Mouse (Mus musculus) MEL (cell line): ENCODE measurements around the gene Rapgef4. TPM values are rescaled to one million over a fixed set of nuclear protein-coding genes. Genes with fewer than 3 reads are reported as not detected.

Experiments used
- DNase-seq: peaks from one replicate; pipeline ENCODE4 v3.0.0; 2011; ENCODE audit warnings: low read depth, low spot score
- H3K27ac ChIP-seq: 2 replicates; pipeline ENCODE4 v1.5.1; 2012; ENCODE audit warnings: low read depth, mild to moderate bottlenecking, control low read depth, low read length, moderate library complexity; ENCODE audit not compliant: control insufficient read depth
- H3K27me3 ChIP-seq, 2 experiments: fragments of 150-350 bp in 1 of 2; sonication (generic) in 1 of 2; 2 replicates each; pipeline ENCODE4 v1.6.1; 2012; ENCODE audit warnings: low read length in 2 of 2, mild to moderate bottlenecking in 2 of 2, improper control_type of control experiment in 1 of 2, moderate library complexity in 1 of 2; ENCODE audit not compliant: insufficient read depth in 2 of 2, control insufficient read depth in 1 of 2
- H3K36me3 ChIP-seq, 2 experiments: 2 replicates each; pipeline ENCODE4 v1.6.1; 2012 to 2014; ENCODE audit warnings: low read length in 2 of 2, improper control_type of control experiment in 1 of 2, inconsistent platforms in 1 of 2, mild to moderate bottlenecking in 1 of 2; ENCODE audit not compliant: insufficient read depth in 2 of 2, control insufficient read depth in 1 of 2
- H3K4me1 ChIP-seq, 2 experiments: fragments of 150-350 bp in 1 of 2; sonication (generic) in 1 of 2; 2 replicates each; pipeline ENCODE4 v1.6.1; 2012; ENCODE audit warnings: low read length in 2 of 2, improper control_type of control experiment in 1 of 2, mild to moderate bottlenecking in 1 of 2; ENCODE audit not compliant: insufficient read depth in 2 of 2, control insufficient read depth in 1 of 2
- H3K4me3 ChIP-seq, 2 experiments: fragments of 150-350 bp in 1 of 2; sonication (generic) in 1 of 2; 2 replicates each; pipeline ENCODE4 v1.5.1; 2012; ENCODE audit warnings: low read depth in 2 of 2, low read length in 2 of 2, mild to moderate bottlenecking in 2 of 2, moderate library complexity in 2 of 2, control low read depth in 1 of 2, improper control_type of control experiment in 1 of 2; ENCODE audit not compliant: control insufficient read depth in 1 of 2, insufficient read depth in 1 of 2
- H3K79me2 ChIP-seq: 2 replicates; pipeline ENCODE4 v1.6.1; 2012; ENCODE audit warnings: mild to moderate bottlenecking, low read length, moderate library complexity; ENCODE audit not compliant: control insufficient read depth, poor library complexity, insufficient read depth
- H3K9ac ChIP-seq: 2 replicates; pipeline ENCODE4 v1.6.1; 2012; ENCODE audit warnings: low read depth, mild to moderate bottlenecking, control low read depth, low read length, moderate library complexity; ENCODE audit not compliant: control insufficient read depth, poor library complexity, severe bottlenecking
- H3K9me3 ChIP-seq: fragments of 150-350 bp; sonication (generic); replicated peaks from 2 replicates; pipeline ENCODE4 v1.6.1; 2012; ENCODE audit warnings: mild to moderate bottlenecking, low read length, improper control_type of control experiment, moderate library complexity; ENCODE audit not compliant: insufficient read depth
- BHLHE40 ChIP-seq: IDR thresholded peaks from 2 replicates; pipeline ENCODE4 v1.6.1; 2012; ENCODE audit warnings: low read depth, mild to moderate bottlenecking, inconsistent platforms, low read length, improper control_type of control experiment, borderline replicate concordance
- ETS1 ChIP-seq: IDR thresholded peaks from 2 replicates; pipeline ENCODE4 v1.6.1; 2012; ENCODE audit warnings: low read depth, mild to moderate bottlenecking, inconsistent platforms, low read length, improper control_type of control experiment, moderate library complexity
- GABPA ChIP-seq: IDR thresholded peaks from 2 replicates; pipeline ENCODE4 v1.6.1; 2012; ENCODE audit warnings: low read depth, mild to moderate bottlenecking, inconsistent platforms, low read length, improper control_type of control experiment, moderate library complexity
- GATA1 ChIP-seq: IDR thresholded peaks from 2 replicates; pipeline ENCODE4 v1.6.1; 2011; ENCODE audit warnings: low read depth, low read length, improper control_type of control experiment
- HCFC1 ChIP-seq: IDR thresholded peaks from 2 replicates; pipeline ENCODE4 v1.6.1; 2012; ENCODE audit warnings: low read depth, mild to moderate bottlenecking, inconsistent platforms, low read length, improper control_type of control experiment, moderate library complexity
- JUND ChIP-seq: IDR thresholded peaks from 2 replicates; pipeline ENCODE4 v1.6.1; 2011; ENCODE audit warnings: low read depth, mild to moderate bottlenecking, improper control_type of control experiment, low read length
- KAT2A ChIP-seq: conservative IDR thresholded peaks from 2 replicates; pipeline ENCODE4 v1.6.1; 2012; ENCODE audit warnings: low read depth, low read length, improper control_type of control experiment, inconsistent platforms
- MYB ChIP-seq: IDR thresholded peaks from 2 replicates; pipeline ENCODE4 v1.6.1; 2011; ENCODE audit warnings: mild to moderate bottlenecking, low read depth, low read length, improper control_type of control experiment
- NRF1 ChIP-seq: IDR thresholded peaks from 2 replicates; pipeline ENCODE4 v1.6.1; 2014; ENCODE audit warnings: low read depth, mild to moderate bottlenecking, inconsistent platforms, low read length, improper control_type of control experiment, moderate library complexity; ENCODE audit not compliant: poor library complexity, insufficient read depth, severe bottlenecking
- POLR2AphosphoS5 ChIP-seq: IDR thresholded peaks from 2 replicates; pipeline ENCODE4 v1.6.1; 2012; ENCODE audit warnings: low read depth, borderline replicate concordance, mild to moderate bottlenecking, inconsistent platforms, low read length, moderate library complexity, mixed read lengths
- TAL1 ChIP-seq: IDR thresholded peaks from 2 replicates; pipeline ENCODE4 v1.6.1; 2012; ENCODE audit warnings: mild to moderate bottlenecking, inconsistent platforms, low read length, moderate library complexity, mixed read lengths
- TBP ChIP-seq: IDR thresholded peaks from 2 replicates; pipeline ENCODE4 v1.8.0; 2011; ENCODE audit warnings: low read depth, low read length, improper control_type of control experiment
- USF2 ChIP-seq, 2 experiments: IDR thresholded peaks; 2 replicates each; pipeline ENCODE4 v1.6.1; 2011 to 2012; ENCODE audit warnings: improper control_type of control experiment in 2 of 2, low read length in 2 of 2, borderline replicate concordance in 1 of 2, inconsistent platforms in 1 of 2, low read depth in 1 of 2, mild to moderate bottlenecking in 1 of 2; ENCODE audit not compliant: insufficient read depth in 1 of 2
- ZC3H11A ChIP-seq: IDR thresholded peaks from 2 replicates; pipeline ENCODE4 v1.6.1; 2012; ENCODE audit warnings: low read depth, mild to moderate bottlenecking, inconsistent platforms, low read length, improper control_type of control experiment
- ZKSCAN1 ChIP-seq: IDR thresholded peaks from 2 replicates; pipeline ENCODE4 v1.6.1; 2012; ENCODE audit warnings: low read depth, mild to moderate bottlenecking, inconsistent platforms, low read length, improper control_type of control experiment, moderate library complexity
- polyA plus RNA-seq, 2 experiments: library from polyadenylated mRNA; stranded (reverse) in 1 of 2; unstranded in 1 of 2; fragments of >175 nt in 1 of 2; fragments of >200 nt in 1 of 2; gene quantifications; 2 replicates each; pipeline versions ENCODE4 v1.2.1 to v1.2.4; 2012; ENCODE audit warnings: low replicate concordance in 2 of 2, low read depth in 1 of 2; ENCODE audit not compliant: insufficient read length in 2 of 2, insufficient read depth in 1 of 2, missing spikeins in 1 of 2
- total RNA-seq: library from RNA; depleted of rRNA; stranded (reverse); fragments of 300-350 nt; gene quantifications from 2 replicates; pipeline ENCODE4 v1.2.3, GENCODE M21; 2012

Rapgef4 gene
- total and polyA plus RNA-seq, 3 experiments, result not detected

DNA sequence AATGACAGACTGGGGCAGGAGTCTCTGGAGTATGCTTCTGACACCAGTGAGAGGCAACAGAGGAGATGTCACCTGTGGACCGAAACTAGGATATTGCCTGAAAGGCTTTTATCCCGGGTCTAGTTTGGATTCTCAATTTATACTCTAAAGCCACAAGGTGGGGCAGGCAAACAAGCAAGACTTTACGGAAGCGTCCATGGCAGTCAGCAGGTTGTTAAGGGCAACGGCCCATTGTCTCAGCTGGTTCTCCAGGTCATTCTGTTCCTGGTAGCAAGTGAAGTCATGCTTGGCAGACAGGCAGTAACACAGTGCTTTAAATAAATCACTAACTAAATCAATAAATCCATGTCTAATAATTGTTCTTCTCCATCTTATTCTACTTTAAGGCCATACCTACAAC, 24.6 kb upstream of the Rapgef4 start:
- no peak overlapping the region for H3K27ac ChIP-seq
- no peak for DNase-seq
- no peaks in the 10 kb centered on the region for H3K36me3 ChIP-seq
- H3K4me3 ChIP-seq, result no peak overlapping the region
- no peaks in the 10 kb centered on the region for H3K4me1 ChIP-seq
- H3K79me2 ChIP-seq, result no peaks in the 10 kb centered on the region
- peaks cover 0 to 2% of the 10 kb centered on the region in 2 experiments; a peak in 2 of 4 replicates for H3K27me3 ChIP-seq
- H3K9ac ChIP-seq, result no peak overlapping the region
- H3K9me3 ChIP-seq, result no peaks in the 10 kb centered on the region
- TF ChIP-seq TBP (no peak), HCFC1 (no peak), USF2 (IDR thresholded peaks at IDR 0.05; ENCODE audit: borderline replicate concordance in 1 of 2, insufficient read depth in 1 of 2, low read depth in 1 of 2, low read length in 2 of 2) (no peak)

DNA sequence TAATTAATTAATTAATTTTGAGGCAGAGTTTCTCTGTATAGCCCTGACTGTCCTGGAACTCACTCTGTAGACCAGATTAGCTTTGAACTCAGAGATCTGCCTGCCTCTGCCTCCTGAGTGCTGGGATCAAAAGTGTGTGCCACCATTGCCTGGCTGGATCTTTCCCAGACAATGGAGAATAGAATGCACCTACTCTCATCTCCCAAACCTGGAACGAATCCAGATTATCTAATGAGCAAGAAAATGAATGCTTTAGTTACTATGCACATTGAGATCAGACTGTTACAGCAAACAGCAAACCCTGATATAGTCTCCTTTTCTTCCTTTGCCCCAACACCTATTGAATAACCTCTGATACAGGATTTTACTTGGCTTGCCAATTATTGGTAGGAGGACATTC, 23.1 kb upstream of the Rapgef4 start:
- H3K79me2 ChIP-seq, result no peaks in the 10 kb centered on the region
- no peak for DNase-seq
- TF ChIP-seq ETS1 (no peak), ZKSCAN1 (no peak), POLR2AphosphoS5 (no peak)

DNA sequence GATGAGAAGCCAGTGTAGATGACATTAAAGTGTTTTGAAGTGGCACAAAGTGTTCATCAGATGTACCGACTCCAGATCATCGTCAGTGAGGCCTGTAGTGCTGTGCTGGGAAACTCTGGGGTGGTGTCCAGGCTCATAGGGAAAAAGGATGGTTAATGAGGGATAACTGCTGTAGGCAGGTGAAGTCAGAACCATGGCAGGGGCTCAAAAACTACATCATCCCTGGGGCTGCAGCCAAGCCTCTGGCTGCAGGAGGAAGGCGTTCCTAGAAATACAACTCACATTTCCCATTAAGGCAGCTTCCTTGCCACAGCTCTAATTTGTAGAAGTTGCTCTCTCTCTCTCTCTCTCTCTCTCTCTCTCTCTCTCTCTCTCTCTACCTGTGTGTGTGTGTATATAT, 22.6 kb upstream of the Rapgef4 start:
- TF ChIP-seq ZC3H11A (no peak), TAL1 (no peak), ZKSCAN1 (no peak)
- no peaks in the 10 kb centered on the region for H3K9me3 ChIP-seq

More for the DNA sequence above, 23.1 kb upstream of the Rapgef4 start:
- Histone ChIP-seq H3K9me3 (no peaks in the 10 kb centered on the region), H3K36me3 (no peaks in the 10 kb centered on the region), H3K9ac (no peak overlapping the region), H3K4me3 (no peak overlapping the region), H3K27me3 (peaks cover 0 to 2% of the 10 kb centered on the region in 2 experiments; a peak in 2 of 4 replicates), H3K4me1 (no peaks in the 10 kb centered on the region), H3K27ac (no peak overlapping the region)

DNA sequence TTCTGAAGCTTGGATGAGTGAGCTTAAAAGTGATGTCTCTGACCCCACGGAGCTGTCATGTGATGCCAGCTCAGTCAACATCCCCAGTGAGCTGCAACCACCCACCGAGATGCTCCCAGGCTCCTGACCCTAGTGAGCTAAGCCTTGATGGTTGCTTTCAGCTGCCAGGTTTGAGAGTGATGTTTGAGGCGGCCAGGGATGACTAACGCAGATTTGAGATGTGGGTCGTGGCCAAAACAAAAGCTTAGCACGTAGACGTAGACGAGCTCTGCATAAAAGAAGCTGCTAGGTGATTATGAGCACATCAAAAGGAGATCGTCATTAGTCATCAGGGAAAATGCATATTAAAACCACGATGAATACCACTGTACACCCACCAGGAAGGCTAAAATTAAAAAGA, 16.8 kb upstream of the Rapgef4 start:
- no peak for TF ChIP-seq NRF1
- TF ChIP-seq GABPA, result no peak
- no peak for TF ChIP-seq ZKSCAN1
- TF ChIP-seq MYB, result no peak
- no peak for TF ChIP-seq BHLHE40
- TF ChIP-seq JUND, result no peak
- no peak for TF ChIP-seq KAT2A
- TF ChIP-seq GATA1, result no peak
- no peak for TF ChIP-seq TBP
- H3K4me3 ChIP-seq, result no peak overlapping the region
- H3K4me1 ChIP-seq, result no peaks in the 10 kb centered on the region
- no peaks in the 10 kb centered on the region for H3K36me3 ChIP-seq
- no peak for DNase-seq
- H3K27ac ChIP-seq, result no peak overlapping the region
- no peaks in the 10 kb centered on the region for H3K79me2 ChIP-seq
- H3K9ac ChIP-seq, result no peak overlapping the region
- no peaks in the 10 kb centered on the region; a peak in 2 of 4 replicates for H3K27me3 ChIP-seq
- no peaks in the 10 kb centered on the region for H3K9me3 ChIP-seq

More for the DNA sequence above, 22.6 kb upstream of the Rapgef4 start:
- Histone ChIP-seq H3K27me3 (peaks cover 0 to 2% of the 10 kb centered on the region in 2 experiments; a peak in 3 of 4 replicates), H3K79me2 (no peaks in the 10 kb centered on the region), H3K27ac (no peak overlapping the region), H3K4me3 (no peak overlapping the region), H3K36me3 (no peaks in the 10 kb centered on the region), H3K4me1 (no peaks in the 10 kb centered on the region), H3K9ac (no peak overlapping the region)
- DNase-seq, result no peak
